Mouse (Mus musculus): ENCODE results near the gene Dio1. TPM values are rescaled to one million over a fixed set of nuclear protein-coding genes. Genes with fewer than 3 reads are reported as not detected.

Gene Dio1
- under 1 TPM in 1 of 2 experiments, not detected in 1; 0.32 TPM for polyA plus RNA-seq (2017; shearing (Covaris generic))

GRCm38 (mm10) chr4:107306966-107307365 lies at the start of gene Dio1:
Dio1 (minus strand) TSS chr4:107307169.

GRCm38 (mm10) chr4:107313690-107314478 lies 6.9 kb upstream of the Dio1 start, which contains the start of gene Yipf1:
Yipf1 (plus strand) TSS chr4:107314363.

GRCm38 (mm10) chr4:107253125-107254091 lies 53.6 kb downstream of the Dio1 start, which contains the start of the genes Lrrc42 and Hspb11:
Lrrc42 (minus strand) TSS chr4:107253532.
Hspb11 (plus strand) TSS chr4:107253593.

Other genes with a start within 250 kb of the Dio1 start
- gene Mrpl37, start 240.3 kb downstream of the Dio1 start, polyA plus RNA-seq (2017; shearing (Covaris generic)), result 10 to 100 TPM; 57.7 to 68.4 TPM
- 1 to 10 TPM; 3.4 to 4.2 TPM for gene Cyb5rl, start 240.2 kb downstream of the Dio1 start, polyA plus RNA-seq (2017; shearing (Covaris generic))
- gene Cdcp2, start 210.3 kb downstream of the Dio1 start, polyA plus RNA-seq (2017; shearing (Covaris generic)), result under 1 TPM in 1 of 2 experiments, not detected in 1; 0.21 TPM
- gene Tmem59, start 128.8 kb downstream of the Dio1 start, polyA plus RNA-seq (2017; shearing (Covaris generic)), result 100 to 1,000 TPM; 377 to 382 TPM
- gene Tceanc2, start 128.1 kb downstream of the Dio1 start, polyA plus RNA-seq (2017; shearing (Covaris generic)), result 10 to 100 TPM; 19.0 to 29.5 TPM
- under 1 TPM in 1 of 2 experiments, not detected in 1; 0.27 TPM for gene Ldlrad1, start 98.0 kb downstream of the Dio1 start, polyA plus RNA-seq (2017; shearing (Covaris generic))
- 10 to 100 TPM; 25.1 to 33.5 TPM for gene Lrrc42, start 53.6 kb downstream of the Dio1 start, polyA plus RNA-seq (2017; shearing (Covaris generic))
- 10 to 100 TPM; 20.6 to 27.1 TPM for gene Hspb11, start 53.6 kb downstream of the Dio1 start, polyA plus RNA-seq (2017; shearing (Covaris generic))
- gene Yipf1, start 7.2 kb upstream of the Dio1 start, polyA plus RNA-seq (2017; shearing (Covaris generic)), result 100 to 1,000 TPM; 106 to 119 TPM
- 1 to 10 TPM; 4.3 to 6.3 TPM for gene Ndc1, start 60.6 kb upstream of the Dio1 start, polyA plus RNA-seq (2017; shearing (Covaris generic))
- under 1 TPM in 1 of 2 experiments, not detected in 1; 0.43 TPM for gene Glis1, start 127.4 kb upstream of the Dio1 start, polyA plus RNA-seq (2017; shearing (Covaris generic))

Data from activated CD4-positive, CD25-positive, alpha-beta regulatory T cell (primary cell).